Mouse (Mus musculus) kidney, embryonic 14.5 days (tissue): ENCODE measurements around the gene Atp6v0b. TPM values are rescaled to one million over a fixed set of nuclear protein-coding genes. Genes with fewer than 3 reads are reported as not detected.

Source experiments
- ATAC-seq: fragments of 200-750 bp; cut with Nextera tagmentation; 2 replicates; pipeline ENCODE4 v1.8.0; 2017; ENCODE audit warnings: moderate number of reproducible peaks, mild to moderate bottlenecking, moderate TSS enrichment, moderate library complexity; ENCODE audit not compliant: low FRiP score, low TSS enrichment
- H3K27ac ChIP-seq: fragments of 300-500 bp; sonication (generic); 2 replicates; pipeline ENCODE4 v1.5.1; 2014; ENCODE audit warnings: low read depth, mild to moderate bottlenecking, low read length, moderate library complexity, mixed read lengths
- H3K27me3 ChIP-seq: fragments of 300-500 bp; sonication (generic); 2 replicates; pipeline ENCODE4 v1.6.1; 2014; ENCODE audit warnings: mild to moderate bottlenecking, low read length; ENCODE audit not compliant: control insufficient read depth, insufficient read depth
- H3K36me3 ChIP-seq: fragments of 300-500 bp; sonication (generic); 2 replicates; pipeline ENCODE4 v1.6.1; 2014; ENCODE audit warnings: low read length, mixed read lengths; ENCODE audit not compliant: control insufficient read depth, insufficient read depth
- H3K4me1 ChIP-seq: fragments of 300-500 bp; sonication (generic); 2 replicates; pipeline ENCODE4 v1.6.1; 2014; ENCODE audit warnings: low read length, mixed read lengths; ENCODE audit not compliant: control insufficient read depth, insufficient read depth
- H3K4me2 ChIP-seq: fragments of 300-500 bp; sonication (generic); replicated peaks from 2 replicates; pipeline ENCODE4 v1.6.1; 2014; ENCODE audit warnings: low read depth, mild to moderate bottlenecking, low read length
- H3K4me3 ChIP-seq: fragments of 300-500 bp; sonication (generic); 2 replicates; pipeline ENCODE4 v1.5.1; 2014; ENCODE audit warnings: mild to moderate bottlenecking, low read length
- H3K9ac ChIP-seq: fragments of 300-500 bp; sonication (generic); 2 replicates; pipeline ENCODE4 v1.6.1; 2014; ENCODE audit warnings: low read depth, mild to moderate bottlenecking, low read length, moderate library complexity
- H3K9me3 ChIP-seq: fragments of 300-500 bp; sonication (generic); 2 replicates; pipeline ENCODE4 v1.6.1; 2016; ENCODE audit warnings: low read length; ENCODE audit not compliant: control insufficient read depth
- WGBS: fragments of 180-500 bp; shearing (Covaris S2); extraction: QIAGEN DNeasy Blood & Tissue Kit; methylation state at CpG from one replicate; pipeline ENCODE4 v1.1.7; 2014; 5-methylcytosine and 5-hydroxymethylcytosine counted together
- polyA plus RNA-seq: library from polyadenylated mRNA; unstranded; fragments of >200 nt; fragmentation: Nextera tagmentation; extraction: Ambion mirVana; gene quantifications from 2 replicates; pipeline ENCODE4 v1.2.1, GENCODE M21; 2014

The Atp6v0b gene
- polyA plus RNA-seq, 1 experiment from 2014 or later: 213 TPM

DNA sequence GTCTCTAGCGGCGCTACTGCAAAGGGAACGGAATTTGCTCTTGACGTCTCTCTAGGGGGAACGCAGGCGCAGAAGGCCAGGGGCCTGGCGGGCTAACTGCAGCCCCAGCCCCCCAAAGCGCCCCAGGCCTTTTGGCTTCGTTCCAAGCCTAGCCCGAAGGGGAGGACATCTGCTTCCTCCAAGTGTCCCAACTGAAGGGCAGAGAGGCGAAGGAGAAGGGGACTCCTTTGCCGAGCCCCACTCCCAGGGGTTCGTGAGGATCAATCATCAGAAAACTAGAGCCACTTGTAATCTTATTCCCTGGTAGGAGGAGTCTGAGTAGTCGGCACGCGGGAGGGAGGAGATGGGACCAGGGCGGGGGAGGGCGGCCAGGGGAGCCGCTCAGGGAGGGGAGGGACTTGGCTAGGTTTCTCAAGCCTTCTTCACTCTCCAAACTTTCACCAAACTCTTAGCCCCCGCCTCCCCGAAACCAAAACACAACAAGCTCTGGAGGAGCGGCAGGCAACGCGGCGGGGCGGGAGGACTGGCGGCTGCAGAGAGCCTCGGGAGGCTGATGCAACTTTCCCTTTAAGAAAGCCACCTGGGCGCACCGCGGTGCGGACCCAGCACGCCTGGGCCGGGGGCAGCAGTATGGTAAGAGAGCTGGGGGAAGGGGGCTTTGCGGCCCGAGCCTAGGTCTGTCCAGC lies 52.1 kb downstream of the Atp6v0b start:
- H3K27me3 ChIP-seq: no peaks in the 10 kb centered on the region; the same call in 1 of the 2 replicates
- H3K4me1 ChIP-seq: 0 out of 2 replicates have a peak, but pooled peaks cover 21% of the 10 kb centered on the region
- peak overlapping the region; percentile 96 for H3K4me2 ChIP-seq
- under 1% methylated on average over 35 of the region's 36 CpGs for WGBS
- H3K9ac ChIP-seq: peak overlapping the region; percentile 82
- H3K27ac ChIP-seq: peak overlapping the region; percentile 79
- no peaks in the 10 kb centered on the region for H3K9me3 ChIP-seq
- peak overlapping the region; percentile 87 for H3K4me3 ChIP-seq
- no peaks in the 10 kb centered on the region for H3K36me3 ChIP-seq
- ATAC-seq: peak; percentile 67

DNA sequence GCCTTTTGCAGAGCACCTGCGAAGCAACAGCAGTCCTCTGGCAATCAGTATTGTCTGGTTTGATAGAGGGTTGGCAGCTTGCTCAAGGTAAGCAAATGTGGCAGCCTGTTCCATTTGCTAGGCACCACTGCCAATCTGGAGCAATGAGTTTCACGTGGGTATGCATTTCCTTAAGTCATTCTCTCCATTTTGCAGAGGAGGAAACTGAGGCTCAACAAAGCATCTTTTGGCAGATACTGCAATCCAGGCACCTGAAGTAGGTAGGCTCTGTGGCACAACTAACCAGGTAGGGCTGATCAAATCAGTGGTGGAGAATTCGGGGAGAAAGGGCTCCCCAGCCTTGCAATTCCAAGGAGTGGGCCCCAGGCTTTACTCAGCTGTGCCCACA lies 52.7 kb downstream of the Atp6v0b start, which contains the start of gene Slc6a9:
TSS of gene Slc6a9 (plus strand) at position 50 of the 388 bp plus-strand sequence.
- 0 out of 2 replicates have a peak, but pooled peaks cover 25% of the 10 kb centered on the region for H3K4me1 ChIP-seq
- WGBS: 21% methylated on average over 3 of the region's 3 CpGs
- peak within 1 kb of the TSS; percentile 79 for H3K27ac ChIP-seq
- peak within 1 kb of the TSS; percentile 82 for H3K9ac ChIP-seq
- H3K4me2 ChIP-seq: peak within 1 kb of the TSS; percentile 96
- no peaks in the 10 kb centered on the region for H3K36me3 ChIP-seq
- peak within 1 kb of the TSS; percentile 87 for H3K4me3 ChIP-seq
- ATAC-seq: no peak
- H3K27me3 ChIP-seq: no peaks in the 10 kb centered on the region; the same call in 1 of the 2 replicates
- no peaks in the 10 kb centered on the region for H3K9me3 ChIP-seq

Other genes starting within 250 kb of the Atp6v0b start
- gene Dmap1, start 205.1 kb downstream of the Atp6v0b start, polyA plus RNA-seq: 66.1 and 67.3 TPM in 2 replicates
- not detected in 2 replicates for gene Gm12845, start 162.9 kb downstream of the Atp6v0b start, polyA plus RNA-seq
- gene Klf17, start 121.7 kb downstream of the Atp6v0b start, polyA plus RNA-seq: not detected in 2 replicates
- gene Slc6a9, start 52.8 kb downstream of the Atp6v0b start, polyA plus RNA-seq: 9.4 and 11.0 TPM in 2 replicates
- 1.8 and 2.0 TPM in 2 replicates for gene Ccdc24, start 14.8 kb downstream of the Atp6v0b start, polyA plus RNA-seq
- 30.9 and 31.5 TPM in 2 replicates for gene B4galt2, start 3.8 kb downstream of the Atp6v0b start, polyA plus RNA-seq
- 19.1 and 22.0 TPM in 2 replicates for gene Dph2, start 4.7 kb upstream of the Atp6v0b start, polyA plus RNA-seq
- 29.0 and 40.1 TPM in 2 replicates for gene Ipo13, start 27.7 kb upstream of the Atp6v0b start, polyA plus RNA-seq
- gene Artn, start 42.4 kb upstream of the Atp6v0b start, polyA plus RNA-seq: 2.7 and 3.0 TPM in 2 replicates
- gene St3gal3, start 247.6 kb upstream of the Atp6v0b start, polyA plus RNA-seq: 6.8 and 11.0 TPM in 2 replicates